Mouse (Mus musculus) cerebellum, adult 9-11 months (tissue): Measurements from ENCODE around the gene Ripply2.

Source experiments
- DNase-seq: peaks from one replicate; pipeline ENCODE4 v3.0.0; 2022

Gene Ripply2

DNA sequence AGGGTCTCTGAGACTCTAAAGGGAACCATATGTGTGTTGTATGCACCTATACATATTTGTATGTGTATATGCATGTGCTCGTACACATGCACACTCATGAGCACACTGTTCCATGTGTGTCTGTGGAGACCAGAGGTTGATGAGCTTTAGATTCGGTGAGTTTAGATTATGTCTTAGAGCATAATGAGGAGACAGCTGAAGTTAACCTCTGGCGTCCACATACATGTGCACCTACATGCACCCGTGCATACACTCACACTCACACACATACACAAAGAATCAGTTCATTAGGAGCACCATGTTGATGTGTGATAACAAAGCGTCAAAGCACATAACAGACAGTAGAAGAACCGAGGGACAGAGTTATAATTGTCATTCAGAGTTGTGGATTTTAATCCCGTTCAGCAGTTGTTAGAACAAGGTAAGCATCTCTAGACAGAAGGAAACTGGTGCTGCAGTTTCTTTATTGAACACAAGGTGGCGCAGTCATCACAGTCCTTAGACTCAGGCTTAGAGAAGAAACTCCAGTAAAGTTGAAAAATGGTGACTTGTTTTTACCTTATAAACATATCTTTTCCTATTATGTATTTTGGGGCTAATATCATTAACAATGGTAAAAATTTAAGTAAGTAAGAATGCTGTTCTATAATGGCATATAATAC lies 12.2 kb downstream of the Ripply2 start:
- no peak for DNase-seq

GRCm38 (mm10) chr9:87032196-87032595 lies 16.9 kb downstream of the Ripply2 start:
- DNase-seq: no peak

DNA sequence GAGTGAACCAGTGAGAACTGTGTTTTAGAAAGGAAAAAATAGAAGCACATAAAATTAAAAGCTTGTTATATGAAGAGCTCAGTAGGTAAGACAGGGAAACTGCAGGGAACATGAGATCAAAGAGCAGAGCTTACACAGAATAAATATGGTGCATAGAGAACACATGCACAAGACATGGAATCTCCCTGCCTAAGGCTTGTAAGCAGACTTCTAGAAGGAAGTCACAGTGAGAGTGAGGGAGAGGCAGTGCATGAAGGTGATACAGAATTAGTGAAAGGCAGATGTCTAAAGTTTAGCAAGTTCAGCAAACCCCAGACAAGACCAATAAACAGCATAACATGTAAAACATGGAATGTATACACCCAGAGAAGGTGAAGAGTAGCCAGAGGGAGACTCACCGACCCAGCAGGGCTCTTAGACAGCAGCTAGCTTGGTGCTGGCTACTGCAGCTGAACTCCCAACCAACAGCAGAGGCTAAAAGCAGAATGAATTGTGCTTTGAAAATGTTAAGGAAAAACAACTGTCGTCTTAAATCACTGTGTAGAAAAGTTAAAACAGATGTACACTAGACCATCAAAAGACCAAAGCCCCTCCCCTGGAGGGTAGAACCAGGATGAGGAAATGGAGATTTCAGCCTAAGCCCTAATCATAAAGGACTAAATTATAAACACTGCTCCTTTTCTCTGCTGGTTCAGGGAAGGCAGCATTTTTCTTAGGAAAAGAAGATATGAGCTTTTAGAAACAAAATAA lies 19.7 kb downstream of the Ripply2 start:
- no peak for DNase-seq

- no peak for DNase-seq
Measured at GRCm38 (mm10) chr9:87049425-87049824, 34.1 kb downstream of the Ripply2 start.

- no peak for DNase-seq
Measured at GRCm38 (mm10) chr9:87055547-87056235, 40.4 kb downstream of the Ripply2 start.

DNA sequence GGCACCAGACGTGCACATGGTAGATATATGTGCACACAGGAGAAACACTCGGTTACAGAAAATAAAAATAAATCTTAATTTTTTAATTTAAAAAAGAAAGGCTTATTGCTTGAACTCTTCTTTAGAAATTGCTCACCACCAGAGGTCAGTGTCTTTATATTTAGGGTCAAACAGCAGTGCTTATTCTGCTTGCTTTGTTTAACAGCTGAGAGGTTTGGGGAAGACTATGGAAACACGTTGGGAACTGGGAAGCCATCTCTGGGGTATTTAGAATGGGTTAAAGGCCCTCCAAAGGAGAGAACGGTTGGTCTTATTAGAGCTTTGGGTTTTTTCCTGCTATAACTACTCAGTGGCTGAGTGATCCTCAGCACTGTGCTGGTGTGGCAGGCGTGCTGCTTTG lies 47.0 kb downstream of the Ripply2 start:
- DNase-seq: no peak

- DNase-seq: no peak
Measured at GRCm38 (mm10) chr9:87068160-87068559, 52.8 kb downstream of the Ripply2 start.
